In the genomic region with DNA sequence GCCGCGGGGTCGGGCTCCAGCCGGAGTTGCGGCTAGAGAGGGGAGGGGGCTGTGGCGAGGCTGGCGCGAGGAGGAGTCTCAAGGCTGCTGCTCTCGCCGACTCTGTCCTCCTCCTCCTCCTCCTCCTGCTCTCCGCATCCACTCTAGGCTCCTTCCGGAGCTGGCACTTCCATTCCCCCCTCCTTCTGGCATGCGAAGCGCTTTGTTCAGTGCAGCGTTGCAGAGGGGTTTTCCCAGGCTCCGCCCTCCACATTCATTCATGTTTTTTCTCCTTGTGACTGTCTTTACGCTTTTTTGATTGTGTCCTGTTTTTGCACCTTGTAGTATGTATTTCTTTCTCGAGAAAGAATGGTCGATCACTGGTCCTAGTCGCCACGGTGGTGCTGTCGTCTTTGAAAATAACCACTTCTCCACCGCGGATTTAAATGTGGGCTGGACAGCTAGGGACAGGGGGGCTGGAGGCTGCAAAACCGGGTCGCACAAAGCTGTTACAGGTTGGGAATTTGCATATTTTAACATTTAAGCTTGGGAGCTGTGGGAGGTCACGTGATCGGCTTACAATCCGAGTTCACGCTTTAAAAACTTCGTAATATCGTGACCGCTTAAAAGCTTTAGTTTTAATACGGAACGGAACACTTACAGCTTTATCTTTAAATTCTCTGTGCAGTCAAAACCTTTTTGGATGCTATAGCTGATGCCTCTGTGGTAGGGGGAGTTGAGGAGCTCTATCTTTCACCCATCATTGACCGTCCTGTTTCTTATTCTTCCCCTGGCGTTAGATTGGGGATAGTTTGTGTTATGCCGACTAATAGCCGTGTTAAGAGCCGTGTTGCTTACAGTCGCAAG, we compare ENCODE assay signal across 8 mouse cellular contexts. TPM values are rescaled to one million over a fixed set of nuclear protein-coding genes. Genes with fewer than 3 reads are reported as not detected.
DNase-seq lines count a peak whose midpoint lies in the region; ATAC-seq and TF ChIP-seq lines count a peak whose summit lies in the region.

No protein-coding gene starts in this region.

- H3K4me1 ChIP-seq in forebrain, embryonic 12.5 days = peaks cover 27% of the 10 kb centered on the region
- peaks cover 8% of the 10 kb centered on the region for H3K4me1 ChIP-seq in liver, postnatal 0 days (ENCODE audit: insufficient read depth)
- peaks cover 48% of the 10 kb centered on the region for H3K4me1 ChIP-seq in neural tube, embryonic 13.5 days (replicated peaks)
- H3K4me1 ChIP-seq in stomach, postnatal 0 days (replicated peaks; ENCODE audit: control insufficient read depth, insufficient read depth) = 0 out of 2 replicates have a peak, but pooled peaks cover 2% of the 10 kb centered on the region

- H3K4me3 ChIP-seq in forebrain, embryonic 12.5 days (replicated peaks) = peak overlapping the region; percentile 90
- H3K4me3 ChIP-seq in liver, postnatal 0 days (ENCODE audit: low read depth, low read length) = peak overlapping the region; percentile 97
- H3K4me3 ChIP-seq in neural tube, embryonic 13.5 days = peak overlapping the region; percentile 94
- peak overlapping the region; percentile 95 for H3K4me3 ChIP-seq in stomach, postnatal 0 days (ENCODE audit: low read depth, low read length)

- peak; percentile 66 for ATAC-seq in forebrain, embryonic 12.5 days (ENCODE audit: low FRiP score)
- peak; percentile 8; the same call in 1 of the 2 replicates for ATAC-seq in liver, postnatal 0 days
- ATAC-seq in neural tube, embryonic 13.5 days (ENCODE audit: low read depth) = peak; percentile 79
- ATAC-seq in stomach, postnatal 0 days (ENCODE audit: low FRiP score, low TSS enrichment) = peak; percentile 25

- H3K9ac ChIP-seq in forebrain, embryonic 12.5 days = peak overlapping the region; percentile 84
- H3K9ac ChIP-seq in liver, postnatal 0 days (replicated peaks) = peak overlapping the region; percentile 93
- peak overlapping the region; percentile 96 for H3K9ac ChIP-seq in neural tube, embryonic 13.5 days
- H3K9ac ChIP-seq in stomach, postnatal 0 days (ENCODE audit: low read length) = peak overlapping the region; percentile 91

- intact Hi-C loops in heart, postnatal 10 days (cut with DNase I) = loop anchor here (5.0 kb wide), 3 partner anchors 89 to 534 kb away; no protein-coding TSS in a partner anchor

- peaks cover 12% of the 10 kb centered on the region for H3K36me3 ChIP-seq in forebrain, embryonic 12.5 days (replicated peaks)
- peaks cover 25% of the 10 kb centered on the region for H3K36me3 ChIP-seq in liver, postnatal 0 days (replicated peaks; ENCODE audit: insufficient read depth, low read length)
- H3K36me3 ChIP-seq in neural tube, embryonic 13.5 days = peaks cover 16% of the 10 kb centered on the region
- H3K36me3 ChIP-seq in stomach, postnatal 0 days (ENCODE audit: control insufficient read depth, insufficient read depth, low read length) = peaks cover 4% of the 10 kb centered on the region; the same call in 1 of the 2 replicates

- peak overlapping the region; percentile 76 for H3K4me2 ChIP-seq in forebrain, embryonic 12.5 days
- H3K4me2 ChIP-seq in liver, postnatal 0 days (ENCODE audit: low read depth, low read length) = peak overlapping the region; percentile 94
- H3K4me2 ChIP-seq in neural tube, embryonic 13.5 days = peak overlapping the region; percentile 86
- peak overlapping the region; percentile 87 for H3K4me2 ChIP-seq in stomach, postnatal 0 days (replicated peaks; ENCODE audit: low read depth)

- peaks cover under 1% of the 10 kb centered on the region; the same call in 1 of the 2 replicates for H3K27me3 ChIP-seq in forebrain, embryonic 12.5 days
- H3K27me3 ChIP-seq in liver, postnatal 0 days (ENCODE audit: insufficient read depth, low read length) = no peaks in the 10 kb centered on the region
- H3K27me3 ChIP-seq in neural tube, embryonic 13.5 days = no peaks in the 10 kb centered on the region
- H3K27me3 ChIP-seq in stomach, postnatal 0 days (ENCODE audit: control insufficient read depth, insufficient read depth, low read length) = no peaks in the 10 kb centered on the region

- peak overlapping the region; percentile 97 for H3K27ac ChIP-seq in forebrain, embryonic 12.5 days
- H3K27ac ChIP-seq in liver, postnatal 0 days (ENCODE audit: low read depth) = peak overlapping the region; percentile 98
- H3K27ac ChIP-seq in neural tube, embryonic 13.5 days (replicated peaks) = peak overlapping the region; percentile 98
- H3K27ac ChIP-seq in stomach, postnatal 0 days (replicated peaks) = peak overlapping the region; percentile 95

- WGBS in forebrain, embryonic 12.5 days = under 1% methylated on average over 34 of the region's 41 CpGs
- WGBS in liver, postnatal 0 days (ENCODE audit: insufficient replicate concordance) = under 1% methylated on average over 37 of the region's 41 CpGs
- under 1% methylated on average over 35 of the region's 41 CpGs for WGBS in neural tube, embryonic 13.5 days
- under 1% methylated on average over 39 of the region's 41 CpGs for WGBS in stomach, postnatal 0 days

- TF ChIP-seq EP300 in liver, postnatal 0 days (IDR thresholded peaks at IDR 0.05; ENCODE audit: low read depth) = no peak
- no peak for TF ChIP-seq EP300 in stomach, postnatal 0 days (optimal IDR thresholded peaks at IDR 0.05)

- H3K9me3 ChIP-seq in forebrain, embryonic 12.5 days = no peaks in the 10 kb centered on the region
- H3K9me3 ChIP-seq in liver, postnatal 0 days (ENCODE audit: low read length) = no peaks in the 10 kb centered on the region
- no peaks in the 10 kb centered on the region for H3K9me3 ChIP-seq in neural tube, embryonic 13.5 days
- no peaks in the 10 kb centered on the region for H3K9me3 ChIP-seq in stomach, postnatal 0 days (ENCODE audit: control insufficient read depth, low read length)

- TF ChIP-seq CTCF in liver, postnatal 0 days (IDR thresholded peaks at IDR 0.05; ENCODE audit: low read depth) = no peak
- peak; percentile 1; the same call in 1 of the 2 replicates for TF ChIP-seq CTCF in stomach, postnatal 0 days (IDR thresholded peaks at IDR 0.05; ENCODE audit: low read depth)

- DNase-seq in ES-CJ7 (ENCODE audit: low read depth, low spot score) = peak; percentile 82
- peak; percentile 63 for DNase-seq in c-Kit-positive CD71-negative TER-119-negative erythroid progenitor cells, embryonic 14.5 days (ENCODE audit: low read depth)
- peak; percentile 74 to 80 for DNase-seq in heart, postnatal 10 days
- DNase-seq in kidney, postnatal 4 days = peak; percentile 75 to 86
- peak; percentile 66 for DNase-seq in liver, postnatal 0 days
- peak; percentile 74 for DNase-seq in stomach, postnatal 0 days (ENCODE audit: low spot score)

RNA-seq across cellular contexts. Expression of a gene that starts 1.1 kb away (rescaled TPM):
- 17.4 and 22.1 TPM in 2 replicates for polyA plus RNA-seq in forebrain, embryonic 12.5 days (2016; fragmentation: Nextera tagmentation; extraction: Ambion mirVana)
- 10 to 100 TPM; 24.2 to 24.3 TPM for total RNA-seq in heart, postnatal 10 days (2021)
- polyA plus RNA-seq in liver, postnatal 0 days (2015; fragmentation: Nextera tagmentation; extraction: Ambion mirVana) = 3.1 and 4.5 TPM in 2 replicates
- polyA plus RNA-seq in neural tube, embryonic 13.5 days (2015; fragmentation: Nextera tagmentation; extraction: Ambion mirVana) = 16.7 and 20.6 TPM in 2 replicates
- polyA plus RNA-seq in stomach, postnatal 0 days (2015; fragmentation: Nextera tagmentation; extraction: Ambion mirVana) = 4.2 and 4.6 TPM in 2 replicates

Comparison
In these comparisons a context has a peak if more than half of its experiments do, and no peak if none do; other contexts are left out.
1. Peak in every context shown above with its lines: DNase-seq, ATAC-seq, H3K4me3 ChIP-seq and H3K27ac ChIP-seq.
2. ATAC-seq: peak in every context shown above with its lines; median percentile 79 in neural tube, embryonic 13.5 days; 66 in forebrain, embryonic 12.5 days; 25 in stomach, postnatal 0 days; 8 in liver, postnatal 0 days.